Mouse (Mus musculus) liver, embryonic 12.5 days (tissue): Measurements from ENCODE around the gene Dkc1. TPM values are rescaled to one million over a fixed set of nuclear protein-coding genes. Genes with fewer than 3 reads are reported as not detected.

Experiments used
- ATAC-seq: fragments of 200-750 bp; cut with Nextera tagmentation; 2 replicates; pipeline ENCODE4 v1.8.0; 2017; ENCODE audit warnings: moderate number of reproducible peaks, mild to moderate bottlenecking, moderate library complexity
- H3K27ac ChIP-seq: fragments of 300-500 bp; sonication (generic); 2 replicates; pipeline ENCODE4 v1.5.1; 2016; ENCODE audit warnings: mild to moderate bottlenecking
- H3K27me3 ChIP-seq: fragments of 300-500 bp; sonication (generic); replicated peaks from 2 replicates; pipeline ENCODE4 v1.6.1; 2016; ENCODE audit warnings: mild to moderate bottlenecking, moderate library complexity
- H3K36me3 ChIP-seq: fragments of 300-500 bp; sonication (generic); 2 replicates; pipeline ENCODE4 v1.6.1; 2016; ENCODE audit warnings: mild to moderate bottlenecking, moderate library complexity
- H3K4me1 ChIP-seq: fragments of 300-500 bp; sonication (generic); 2 replicates; pipeline ENCODE4 v1.6.1; 2016
- H3K4me2 ChIP-seq: fragments of 300-500 bp; sonication (generic); 2 replicates; pipeline ENCODE4 v1.6.1; 2016; ENCODE audit warnings: mild to moderate bottlenecking, moderate library complexity
- H3K4me3 ChIP-seq: fragments of 300-500 bp; sonication (generic); 2 replicates; pipeline ENCODE4 v1.5.1; 2016; ENCODE audit warnings: mild to moderate bottlenecking, moderate library complexity
- H3K9ac ChIP-seq: fragments of 300-500 bp; sonication (generic); 2 replicates; pipeline ENCODE4 v1.6.1; 2016; ENCODE audit warnings: mild to moderate bottlenecking, moderate library complexity
- H3K9me3 ChIP-seq: fragments of 300-500 bp; sonication (generic); replicated peaks from 2 replicates; pipeline ENCODE4 v1.6.1; 2016; ENCODE audit warnings: mild to moderate bottlenecking, moderate library complexity
- WGBS: fragments of 180-500 bp; shearing (Covaris S2); methylation state at CpG from one replicate; pipeline ENCODE4 v1.1.7; 2016; ENCODE audit not compliant: insufficient replicate concordance; 5-methylcytosine and 5-hydroxymethylcytosine counted together
- polyA plus RNA-seq: library from polyadenylated mRNA; unstranded; fragments of >200 nt; fragmentation: Nextera tagmentation; extraction: Ambion mirVana; gene quantifications from 2 replicates; pipeline ENCODE4 v1.2.1, GENCODE M21; 2016

The Dkc1 gene
- polyA plus RNA-seq, 1 experiment from 2014 or later, result 160 TPM

DNA sequence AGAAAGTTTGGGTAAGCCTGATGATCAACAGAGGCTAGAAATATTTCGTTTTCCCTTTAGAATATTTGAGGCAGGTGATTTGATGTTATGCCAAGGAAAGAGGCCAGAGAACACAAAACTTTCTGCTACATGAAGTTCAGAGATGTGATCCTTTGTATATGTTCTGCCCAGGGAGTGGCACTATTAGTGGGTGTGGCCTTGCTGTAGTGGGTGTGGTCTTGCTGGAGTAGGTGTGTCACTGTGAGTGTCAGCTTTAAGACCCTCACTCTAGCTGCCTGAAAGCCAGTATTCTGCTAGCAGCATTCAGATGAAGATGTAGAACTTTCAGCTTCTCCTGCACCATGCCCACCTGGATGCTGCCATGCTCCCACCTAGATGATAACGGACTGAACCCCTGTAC, 54.6 kb downstream of the Dkc1 start:
- Histone ChIP-seq H3K9ac (no peak overlapping the region), H3K4me1 (peaks cover 7% of the 10 kb centered on the region; the same call in 1 of the 2 replicates), H3K36me3 (no peaks in the 10 kb centered on the region), H3K9me3 (no peaks in the 10 kb centered on the region), H3K27ac (no peak overlapping the region), H3K27me3 (no peaks in the 10 kb centered on the region), H3K4me2 (no peak overlapping the region), H3K4me3 (no peak overlapping the region)
- 58% methylated on average over 2 of the region's 2 CpGs for WGBS
- ATAC-seq, result no peak

DNA sequence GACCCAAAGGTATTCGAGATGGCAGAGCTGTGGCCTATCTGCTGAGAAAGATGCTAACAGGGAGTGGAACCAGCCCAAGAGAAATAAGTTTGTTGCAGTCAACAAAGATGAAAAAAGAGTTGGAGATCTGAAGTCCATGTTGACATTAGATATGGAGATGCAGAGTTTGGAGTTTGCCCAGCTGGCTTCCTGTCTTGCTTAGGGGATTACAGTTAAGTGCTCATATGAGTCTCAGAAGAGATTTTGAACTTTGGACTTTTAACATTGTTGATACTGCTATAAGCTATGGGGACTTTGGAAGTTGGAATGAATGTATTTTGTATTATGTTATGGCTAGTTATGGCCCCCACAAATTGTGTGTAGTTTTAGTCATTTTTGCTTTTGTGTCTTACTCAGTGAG, 56.6 kb downstream of the Dkc1 start:
- H3K27ac ChIP-seq, result no peak overlapping the region
- WGBS, result 36% methylated on average over 1 of the region's 1 CpGs
- ATAC-seq, result no peak
- H3K9ac ChIP-seq, result no peak overlapping the region
- no peaks in the 10 kb centered on the region for H3K36me3 ChIP-seq
- H3K4me2 ChIP-seq, result no peak overlapping the region
- H3K27me3 ChIP-seq, result no peaks in the 10 kb centered on the region
- peaks cover 7% of the 10 kb centered on the region; the same call in 1 of the 2 replicates for H3K4me1 ChIP-seq
- no peaks in the 10 kb centered on the region for H3K9me3 ChIP-seq
- no peak overlapping the region for H3K4me3 ChIP-seq

DNA sequence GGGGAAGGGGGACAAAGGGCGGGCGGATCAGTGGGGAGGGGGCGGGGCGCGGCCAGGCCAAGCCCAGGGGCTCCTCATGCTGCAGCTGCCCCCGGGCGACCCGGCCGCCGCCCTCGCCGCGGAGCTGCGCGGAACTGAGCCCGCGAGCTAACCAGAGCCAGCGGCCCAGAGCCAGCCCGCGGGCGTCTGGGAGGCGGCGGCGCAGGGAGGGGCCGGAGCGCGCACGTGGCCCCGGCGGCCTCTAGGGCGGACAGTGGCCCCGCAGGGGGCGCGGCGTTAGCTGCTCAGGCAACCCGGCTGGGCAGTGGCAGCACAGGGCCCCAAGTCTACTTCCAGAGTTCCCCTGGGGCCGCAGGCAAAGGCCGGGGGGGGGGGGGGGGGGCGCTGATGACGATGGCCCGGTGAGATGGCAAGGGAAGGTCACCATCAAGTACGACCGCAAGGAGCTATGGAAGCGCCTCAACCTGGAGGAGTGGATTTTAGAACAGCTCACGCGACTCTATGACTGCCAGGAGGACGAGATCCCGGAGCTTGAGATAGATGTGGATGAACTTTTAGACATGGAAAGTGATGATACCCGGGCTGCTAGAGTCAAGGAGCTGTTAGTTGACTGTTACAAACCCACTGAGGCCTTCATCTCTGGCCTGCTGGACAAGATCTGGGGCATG, 60.1 kb downstream of the Dkc1 start:
- peak; percentile 97 for ATAC-seq
- no peaks in the 10 kb centered on the region; the same call in 1 of the 2 replicates for H3K4me1 ChIP-seq
- peak overlapping the region; percentile 63 for H3K9ac ChIP-seq
- H3K36me3 ChIP-seq, result no peaks in the 10 kb centered on the region
- H3K4me3 ChIP-seq, result peak overlapping the region; percentile 47
- H3K27me3 ChIP-seq, result no peaks in the 10 kb centered on the region
- no peak overlapping the region for H3K27ac ChIP-seq
- 15% methylated on average over 26 of the region's 49 CpGs for whole genome bisulfite sequencing
- H3K9me3 ChIP-seq, result no peaks in the 10 kb centered on the region
- peak overlapping the region; percentile 71 for H3K4me2 ChIP-seq

Other genes with a start within 250 kb of the Dkc1 start
- gene Gab3, start 10.4 kb upstream of the Dkc1 start, polyA plus RNA-seq, result 1.0 and 1.4 TPM in 2 replicates
- 78.0 and 81.0 TPM in 2 replicates for gene Mpp1, start 35.2 kb downstream of the Dkc1 start, polyA plus RNA-seq
- gene Smim9, start 67.9 kb downstream of the Dkc1 start, polyA plus RNA-seq, result not detected in 2 replicates